Mouse (Mus musculus) testis, adult 2 months (tissue): ENCODE data around the gene Gatm.

Source experiments
- CTCF ChIP-seq: fragments of 200-500 bp; IDR thresholded peaks from 2 replicates; pipeline ENCODE4 v1.5.1; 2012; ENCODE audit warnings: low read depth, mild to moderate bottlenecking, inconsistent platforms, low read length, moderate library complexity; ENCODE audit not compliant: control insufficient read depth, insufficient read depth, insufficient replicate concordance
- POLR2A ChIP-seq: fragments of 200-500 bp; IDR thresholded peaks from 2 replicates; pipeline ENCODE4 v1.6.1; 2012; ENCODE audit warnings: low read depth, mild to moderate bottlenecking, inconsistent platforms, low read length, moderate library complexity; ENCODE audit not compliant: control insufficient read depth

- no peak for TF ChIP-seq CTCF
- TF ChIP-seq POLR2A: no peak
Observed at GRCm38 (mm10) chr2:122586258-122586657, 24.8 kb downstream of the Gatm start.
